Mouse (Mus musculus) megakaryocyte-erythroid progenitor cell, adult 5-6 weeks (primary cell): ENCODE measurements around the gene Cdc42ep4. TPM values are rescaled to one million over a fixed set of nuclear protein-coding genes. Genes with fewer than 3 reads are reported as not detected.
A peak's percentile ranks its signal among the peaks of the same experiment; 100 is the strongest.

Experiments
- ATAC-seq: replicated peaks from 2 replicates; pipeline ENCODE4 v1.8.0; 2016; ENCODE audit warnings: mild to moderate bottlenecking, inconsistent platforms; ENCODE audit not compliant: severe bottlenecking, poor library complexity, low FRiP score, low TSS enrichment
- total RNA-seq, 2 experiments: library from RNA; stranded (forward) in 1 of 2; stranded (reverse) in 1 of 2; fragments of 200-1000, 215-1000 nt in 1 of 2; fragments of >200 nt in 1 of 2; fragmentation: Nextera tagmentation in 1 of 2; gene quantifications; 2 replicates each; pipeline ENCODE4 v1.2.3; 2014 to 2017

Cdc42ep4 gene
- total RNA-seq, 2 experiments from 2014 or later = 13.7 TPM

DNA sequence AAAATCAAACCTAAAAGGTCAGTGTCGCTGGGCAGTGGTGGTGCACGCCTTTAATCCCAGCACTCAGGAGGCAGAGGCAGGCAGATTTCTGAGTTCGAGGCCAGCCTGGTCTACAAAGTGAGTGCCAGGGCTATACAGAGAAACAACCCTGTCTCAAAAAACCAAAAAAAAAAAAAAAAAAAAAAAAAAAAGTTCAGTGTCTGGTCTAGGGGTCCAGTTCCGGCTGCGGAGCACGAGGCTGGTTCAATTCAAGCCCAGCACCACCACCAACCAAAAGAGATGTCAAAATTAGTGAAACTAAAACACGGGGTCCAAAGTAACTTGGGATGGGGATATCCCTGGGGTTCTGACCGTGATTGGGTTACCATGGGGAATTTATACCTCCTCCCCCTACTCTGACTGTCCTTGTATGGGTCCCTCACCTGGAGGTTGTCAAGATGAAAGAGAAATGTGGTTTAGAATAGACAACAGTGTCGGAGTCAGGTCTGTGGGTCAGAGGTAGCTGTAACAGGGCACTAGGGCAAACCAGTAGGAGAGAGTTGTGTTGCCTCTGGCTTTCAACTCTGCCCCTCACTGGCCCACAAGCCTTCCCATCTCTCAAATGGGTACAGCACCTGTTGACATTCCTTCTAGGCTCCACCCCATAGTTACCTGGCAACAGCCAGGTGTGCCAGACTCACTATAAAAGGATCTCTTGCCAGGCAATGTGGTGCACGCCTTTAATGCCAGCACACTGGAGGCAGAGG, 1.2 kb upstream of the Cdc42ep4 start:
- no peak for ATAC-seq

DNA sequence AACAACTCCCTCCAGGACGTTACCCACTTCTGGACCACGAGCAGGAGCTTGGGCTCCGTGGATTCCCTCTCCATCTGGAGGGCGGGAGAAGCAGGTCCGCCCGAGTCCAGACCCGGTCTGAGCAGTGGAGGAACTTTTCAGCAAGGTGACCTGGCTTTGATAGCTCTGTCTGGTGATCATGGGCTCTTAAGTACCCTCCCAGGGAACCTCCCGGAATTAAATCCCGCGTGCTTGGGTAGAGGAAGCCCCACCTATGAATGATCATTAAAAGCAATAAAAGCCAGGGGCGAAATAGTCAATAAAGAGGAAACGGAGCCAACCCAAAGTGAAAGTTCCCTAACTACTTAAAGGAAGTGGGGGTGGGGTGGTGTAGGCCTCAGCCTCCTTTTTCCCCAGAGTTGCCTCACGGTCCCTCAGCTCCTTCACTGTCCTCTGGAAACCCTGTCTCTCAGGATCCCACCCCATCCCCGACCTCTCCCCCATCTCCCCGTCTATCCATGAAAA, 529 bp upstream of the Cdc42ep4 start:
- no peak for ATAC-seq

DNA sequence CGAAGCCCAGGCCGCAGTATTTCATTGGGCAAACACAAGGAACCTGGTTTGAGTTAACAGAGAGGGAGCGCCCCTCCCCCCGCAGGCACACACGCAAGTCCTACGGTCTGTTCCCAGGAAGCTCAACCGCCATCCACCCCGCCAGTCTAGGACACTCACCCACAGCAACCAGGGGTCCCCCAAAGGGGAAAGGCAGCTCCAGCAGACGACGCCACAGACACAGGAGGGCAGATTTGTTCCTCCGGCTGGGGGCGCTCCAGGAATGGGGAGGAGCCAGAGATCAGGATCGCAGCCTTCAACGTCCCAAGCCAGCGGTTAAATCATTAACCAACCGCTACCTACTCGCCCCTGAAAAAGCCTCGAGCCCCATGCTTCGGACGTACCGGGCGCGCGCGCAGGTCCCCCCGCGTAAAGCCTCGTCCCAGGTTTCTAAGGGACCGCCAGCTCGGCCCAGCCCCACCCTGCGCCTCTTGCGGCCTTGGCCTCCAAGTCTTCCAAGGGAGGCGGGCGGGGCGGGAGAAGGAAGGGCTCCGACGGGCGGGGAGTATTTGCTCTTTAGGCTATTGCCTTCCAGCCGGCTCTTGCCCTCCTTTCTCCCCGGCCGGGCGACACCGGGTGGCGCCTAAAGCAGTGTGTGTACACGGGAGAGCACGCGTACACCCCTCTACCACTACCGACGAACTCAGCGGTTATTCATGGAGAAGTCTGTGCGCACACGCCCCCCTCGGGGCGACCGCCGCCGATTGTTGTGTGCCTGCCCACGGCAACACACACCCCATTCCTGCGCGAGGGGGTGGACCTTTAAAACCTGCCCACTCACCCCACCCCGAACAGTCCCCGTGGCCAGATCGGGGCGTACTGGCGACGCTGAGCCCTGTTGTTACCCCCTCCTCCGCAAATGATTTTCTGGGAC, 854 bp downstream of the Cdc42ep4 start:
- peak; percentile 24 for ATAC-seq

DNA sequence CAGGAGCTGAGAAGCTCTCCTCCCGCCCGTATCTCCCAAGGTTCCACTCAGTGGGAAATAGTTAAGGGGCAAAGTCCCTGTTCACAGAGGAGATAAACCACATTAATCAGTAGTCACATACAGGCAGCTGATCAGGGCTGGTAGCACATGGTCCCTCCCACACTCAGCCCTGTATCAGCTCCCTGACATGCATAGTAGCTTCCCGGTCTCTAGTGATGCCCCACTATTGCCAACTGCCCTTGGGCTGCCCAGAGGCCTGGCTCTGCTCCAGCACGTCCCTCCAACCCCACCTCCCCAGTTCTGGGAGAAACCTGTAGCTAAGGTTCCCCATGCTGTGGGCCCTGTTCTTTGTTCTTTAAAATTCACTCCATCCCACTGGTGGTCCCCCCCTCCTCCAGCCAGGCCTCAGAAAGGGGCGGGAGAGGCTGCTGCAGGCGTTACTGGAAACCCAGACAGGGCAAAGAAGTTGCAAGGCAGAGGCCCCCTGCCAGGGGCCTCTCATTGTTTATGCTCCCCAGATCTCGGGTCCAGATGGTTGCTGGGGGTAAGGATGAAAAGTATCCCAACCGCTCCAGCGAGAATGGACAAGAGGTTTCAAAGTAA, 1.8 kb downstream of the Cdc42ep4 start:
- ATAC-seq = peak; percentile 64

DNA sequence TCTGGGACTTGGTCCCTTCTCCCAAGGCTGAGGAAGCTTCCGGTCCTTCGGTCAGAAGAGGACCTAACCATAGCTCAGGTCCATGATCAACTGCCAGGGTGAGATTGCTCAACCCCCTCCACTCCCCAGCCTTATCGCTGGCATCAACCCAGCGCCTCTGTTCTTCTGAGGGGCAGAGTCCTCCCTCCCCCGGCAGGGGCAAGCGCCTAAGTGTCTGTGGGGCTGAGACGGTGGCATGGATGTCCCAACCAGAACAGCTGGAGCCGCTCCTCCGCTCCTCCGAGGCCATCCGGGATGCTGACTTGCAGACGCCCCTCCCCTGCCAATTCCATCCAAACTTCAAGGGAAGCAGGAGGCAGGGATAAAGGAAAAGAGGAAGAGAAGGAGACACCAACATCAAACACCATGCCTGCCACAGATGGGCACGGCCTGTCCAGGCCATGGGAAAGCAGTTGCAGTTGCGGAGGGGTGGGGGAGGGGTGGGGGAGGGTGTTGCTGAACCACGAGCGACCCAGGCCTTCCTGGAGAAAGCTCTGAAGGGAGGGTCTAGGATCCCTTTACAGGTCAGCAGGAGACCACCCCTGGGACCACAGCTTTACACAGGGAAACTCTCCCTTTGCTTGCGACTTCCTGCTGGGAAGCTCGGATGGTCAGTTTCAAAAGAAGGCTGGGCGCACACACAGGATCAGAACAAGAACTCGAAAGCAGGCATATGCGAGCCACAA, 2.7 kb downstream of the Cdc42ep4 start:
- ATAC-seq = peak; percentile 18

DNA sequence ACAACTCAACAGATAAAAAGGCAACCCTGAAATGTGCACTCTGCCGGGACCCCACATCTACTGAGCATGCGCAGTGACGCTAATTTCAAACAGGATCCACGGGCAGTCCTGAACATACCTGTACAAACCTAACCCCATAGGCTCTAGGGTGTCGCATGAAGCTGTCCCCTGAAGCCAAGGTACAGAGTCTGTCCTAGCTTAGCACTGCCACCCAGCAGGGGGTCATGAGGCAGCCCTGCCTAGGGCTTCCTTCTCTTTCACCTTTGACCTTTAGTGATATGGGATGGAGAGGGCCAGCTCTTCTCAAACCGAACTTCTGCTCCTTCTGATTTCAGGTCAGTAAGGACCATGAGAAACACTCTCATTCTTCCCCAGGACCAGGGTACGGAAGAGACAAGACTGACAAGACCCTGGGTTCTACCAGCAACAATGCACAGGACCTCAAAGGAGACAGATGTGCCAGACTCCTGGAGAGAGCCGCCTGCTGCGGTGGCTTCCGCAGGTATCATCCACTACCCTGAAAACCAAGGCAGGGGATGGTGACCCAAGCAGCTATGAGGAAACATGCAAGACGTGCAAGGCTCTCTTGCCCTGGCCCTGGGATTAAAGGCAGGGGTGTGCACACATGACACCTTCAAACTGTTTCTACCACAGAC, 3.8 kb downstream of the Cdc42ep4 start:
- no peak for ATAC-seq

DNA sequence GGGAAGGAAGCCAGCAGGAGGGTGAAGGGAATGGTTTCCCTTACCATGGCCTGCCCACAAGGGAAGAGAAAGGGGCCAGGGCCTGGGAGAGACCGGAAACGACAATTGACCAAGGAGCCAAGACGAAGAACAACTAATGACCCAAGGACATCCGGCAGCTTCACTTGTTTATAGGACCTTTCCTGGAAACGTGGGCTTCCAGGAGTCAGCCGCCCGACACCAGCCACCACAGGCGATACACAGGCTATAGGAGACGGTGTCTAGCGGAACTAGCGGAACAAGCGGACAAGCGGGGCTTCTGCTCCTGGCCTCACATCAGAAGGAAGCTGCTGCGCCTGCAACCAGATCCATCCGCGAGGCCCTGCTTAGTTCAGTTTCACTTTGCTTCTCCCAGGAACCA, 4.6 kb downstream of the Cdc42ep4 start:
- no peak for ATAC-seq

DNA sequence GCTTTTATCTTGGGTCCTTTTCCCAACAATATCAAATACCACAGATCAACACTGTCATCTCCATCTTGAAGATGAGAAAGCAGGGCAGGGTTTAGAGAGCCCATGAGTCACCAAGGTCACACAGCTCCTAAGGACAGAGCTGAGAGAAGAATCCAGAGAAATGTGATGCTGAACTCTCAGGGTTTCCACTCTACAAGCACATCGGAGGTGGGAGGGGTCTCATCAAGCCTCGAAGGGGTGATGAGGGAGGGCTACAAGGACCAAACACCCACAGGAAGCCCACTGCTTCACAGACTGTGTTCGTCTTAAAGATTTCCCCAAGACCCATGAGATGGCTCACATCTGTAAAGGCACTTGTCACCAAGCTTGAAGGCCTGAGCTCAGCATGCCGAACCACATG, 5.7 kb downstream of the Cdc42ep4 start:
- ATAC-seq = no peak

DNA sequence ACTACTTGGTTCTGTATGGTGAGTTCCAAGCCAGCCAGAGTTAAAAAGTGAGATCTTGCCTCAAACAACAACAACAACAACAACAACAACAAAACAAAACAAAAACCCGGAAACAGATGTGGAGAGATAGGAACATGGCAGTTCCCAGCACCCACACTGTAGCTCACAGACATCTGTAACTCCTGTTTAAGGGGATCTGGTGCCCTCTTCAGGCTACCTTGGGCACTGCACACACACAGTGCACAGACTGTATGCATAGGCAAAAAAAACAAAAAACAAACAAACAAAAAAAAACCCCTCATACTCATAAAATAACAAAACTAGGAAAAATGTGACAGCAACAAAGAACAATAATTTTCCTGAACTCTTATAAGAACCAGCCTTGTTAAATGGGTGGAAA, 8.7 kb downstream of the Cdc42ep4 start:
- ATAC-seq = no peak

DNA sequence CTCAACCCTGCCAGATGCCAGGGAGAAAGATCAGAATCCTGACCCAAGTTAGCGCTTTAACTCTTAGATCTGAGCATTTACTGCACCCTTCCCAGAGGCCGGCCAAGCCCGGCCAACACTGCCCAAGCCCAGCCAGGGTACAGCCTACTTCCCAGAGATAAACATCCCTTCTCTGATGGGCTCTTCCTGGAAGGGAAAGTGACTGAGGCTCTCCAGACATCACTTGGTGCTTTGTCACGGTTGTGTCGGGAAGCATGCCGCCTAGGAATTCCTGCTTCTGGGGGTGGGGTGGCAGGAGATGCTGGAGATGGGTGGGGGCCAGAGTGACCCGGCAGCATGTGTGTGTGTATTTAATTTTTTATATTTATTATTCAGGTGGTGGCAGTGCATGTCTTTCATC, 11.6 kb downstream of the Cdc42ep4 start:
- no peak for ATAC-seq

DNA sequence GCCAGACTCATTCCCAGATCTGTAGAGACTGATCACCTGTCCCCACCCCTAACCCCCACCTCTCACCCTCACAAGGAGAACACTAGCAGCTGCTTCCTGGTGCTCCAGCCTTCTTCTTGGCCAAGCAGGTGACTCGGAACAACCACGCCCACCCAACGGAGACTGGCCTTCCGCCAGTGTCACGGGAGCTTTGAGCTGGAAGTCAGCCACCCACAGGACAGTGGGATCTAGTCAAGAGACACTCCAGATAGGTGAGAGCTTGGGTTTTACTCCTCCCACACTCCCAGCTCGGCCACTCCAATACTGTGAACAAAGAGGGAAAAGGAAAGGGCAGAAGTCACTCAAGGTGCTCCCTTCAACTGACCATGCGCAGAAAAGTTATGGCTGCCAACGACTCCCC, 12.5 kb downstream of the Cdc42ep4 start:
- ATAC-seq = no peak

DNA sequence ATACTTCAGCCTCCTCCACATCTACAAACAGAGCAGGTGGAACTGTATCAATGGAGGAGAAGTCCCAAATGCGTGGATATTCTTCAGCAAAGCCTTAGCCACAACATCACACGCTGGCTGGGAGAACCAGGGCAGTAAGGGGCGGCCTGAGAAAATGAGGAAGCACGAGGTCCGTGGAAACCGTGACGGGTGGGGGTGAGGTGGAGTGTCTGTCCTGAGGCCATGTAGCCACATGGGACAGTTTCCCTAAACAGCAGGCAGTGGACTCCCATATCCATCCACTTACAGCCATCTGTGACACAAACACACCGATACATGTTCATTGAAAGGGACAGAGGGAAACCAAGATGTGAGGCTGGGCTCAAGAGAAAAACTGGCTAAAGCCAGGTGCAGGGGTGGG, 13.8 kb downstream of the Cdc42ep4 start:
- ATAC-seq = no peak

DNA sequence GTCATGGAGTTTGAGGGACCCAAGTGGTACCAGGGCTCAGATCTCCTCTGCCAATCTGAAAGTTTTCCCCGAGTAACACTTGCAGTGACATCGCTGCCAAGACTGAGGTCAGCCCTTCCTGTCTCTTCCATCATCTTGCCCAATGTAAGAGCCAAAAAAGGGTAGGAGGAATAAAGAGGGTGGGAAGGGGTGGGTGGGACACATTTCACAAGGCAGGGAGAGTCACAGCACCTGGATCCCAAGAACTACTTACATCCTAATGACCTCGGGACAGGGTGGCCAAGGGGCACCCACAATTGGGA, 14.2 kb downstream of the Cdc42ep4 start:
- ATAC-seq = no peak

DNA sequence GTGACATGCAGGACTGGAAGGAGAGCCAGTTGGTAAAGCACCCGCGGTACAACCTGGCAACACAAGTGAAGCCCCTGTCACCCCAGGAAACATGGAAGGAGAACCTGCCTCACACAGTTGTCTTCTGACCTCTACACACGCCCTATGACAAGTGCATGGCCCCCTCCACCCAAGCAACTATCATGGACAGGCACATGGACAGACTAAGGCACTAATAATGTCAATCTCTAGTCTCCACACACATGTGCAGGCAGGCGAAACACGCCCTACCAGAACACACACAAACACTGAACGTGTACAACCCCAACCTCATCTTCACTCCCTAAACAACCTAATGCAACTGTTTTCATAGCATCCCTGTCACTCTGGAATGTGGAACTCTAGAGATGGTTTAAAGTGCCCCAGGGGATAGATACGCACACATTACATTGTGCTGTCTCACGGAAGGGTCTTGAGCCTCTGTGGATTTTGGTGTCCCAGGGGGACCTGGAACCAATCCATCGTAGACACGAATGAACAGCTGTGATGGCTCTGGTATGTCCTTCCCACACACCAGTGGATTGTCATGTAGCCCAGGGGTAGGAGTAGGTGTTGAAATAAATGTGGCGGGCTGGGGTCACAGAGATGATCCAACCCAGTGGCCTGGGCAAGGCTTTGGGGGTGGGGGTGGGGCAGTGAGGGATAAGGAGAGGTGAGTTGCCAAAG, 14.7 kb downstream of the Cdc42ep4 start:
- ATAC-seq = no peak

DNA sequence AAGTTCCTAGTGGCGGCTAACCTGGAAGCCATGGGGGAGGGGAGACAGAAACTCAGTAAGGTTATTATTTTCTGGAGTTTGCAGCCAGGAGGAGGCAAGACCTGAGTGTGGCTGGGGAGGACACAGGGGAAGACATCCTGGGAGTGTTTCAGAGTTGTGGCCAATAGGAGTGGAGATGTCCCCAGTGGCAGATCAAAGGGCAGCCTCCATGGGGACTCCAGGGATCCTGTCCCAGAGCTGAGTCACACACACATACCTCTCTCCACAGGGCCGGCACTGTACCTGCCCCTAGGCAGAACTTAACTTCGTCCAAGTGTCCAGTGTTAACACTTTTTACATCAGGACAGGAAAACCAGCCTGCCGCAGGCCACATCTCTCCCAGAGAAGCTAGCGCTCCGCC, 16.5 kb downstream of the Cdc42ep4 start:
- no peak for ATAC-seq

DNA sequence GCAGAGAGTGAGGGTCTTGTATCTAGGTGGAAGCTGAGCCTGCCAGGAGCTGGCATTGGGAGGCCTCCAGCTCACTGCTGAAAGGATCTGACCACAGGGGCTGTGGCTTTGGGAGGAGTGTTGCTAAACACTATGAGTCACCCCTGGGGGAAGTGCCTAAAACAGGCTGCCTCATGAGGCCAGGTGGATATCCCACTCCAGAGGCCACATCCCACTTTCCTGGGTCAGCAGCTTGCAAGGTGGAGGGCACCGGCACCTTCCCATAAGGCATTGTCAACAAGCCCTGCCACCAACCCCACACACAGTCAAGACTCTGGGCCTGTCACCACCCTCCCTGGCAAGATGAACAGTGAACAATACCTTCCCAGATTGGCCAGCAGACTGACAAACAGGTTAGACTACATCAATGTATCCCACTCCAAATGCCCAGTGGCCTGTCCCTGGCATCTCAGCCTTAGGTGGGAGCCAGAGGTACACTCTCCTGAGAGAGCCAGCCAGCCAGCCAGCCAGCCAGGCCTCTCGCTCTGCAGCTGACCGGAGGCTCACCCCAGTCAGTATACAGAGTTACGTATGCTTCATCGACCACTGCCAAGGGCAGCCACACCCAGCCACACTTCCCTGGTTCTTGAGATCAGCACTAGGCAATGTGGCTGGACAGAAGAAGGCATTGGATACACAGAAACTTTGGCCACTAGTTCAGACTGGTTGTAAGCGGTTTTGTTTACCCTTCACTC, 17.9 kb downstream of the Cdc42ep4 start:
- 0 out of 2 replicates have a peak, but pooled peaks have one; percentile 19 for ATAC-seq

DNA sequence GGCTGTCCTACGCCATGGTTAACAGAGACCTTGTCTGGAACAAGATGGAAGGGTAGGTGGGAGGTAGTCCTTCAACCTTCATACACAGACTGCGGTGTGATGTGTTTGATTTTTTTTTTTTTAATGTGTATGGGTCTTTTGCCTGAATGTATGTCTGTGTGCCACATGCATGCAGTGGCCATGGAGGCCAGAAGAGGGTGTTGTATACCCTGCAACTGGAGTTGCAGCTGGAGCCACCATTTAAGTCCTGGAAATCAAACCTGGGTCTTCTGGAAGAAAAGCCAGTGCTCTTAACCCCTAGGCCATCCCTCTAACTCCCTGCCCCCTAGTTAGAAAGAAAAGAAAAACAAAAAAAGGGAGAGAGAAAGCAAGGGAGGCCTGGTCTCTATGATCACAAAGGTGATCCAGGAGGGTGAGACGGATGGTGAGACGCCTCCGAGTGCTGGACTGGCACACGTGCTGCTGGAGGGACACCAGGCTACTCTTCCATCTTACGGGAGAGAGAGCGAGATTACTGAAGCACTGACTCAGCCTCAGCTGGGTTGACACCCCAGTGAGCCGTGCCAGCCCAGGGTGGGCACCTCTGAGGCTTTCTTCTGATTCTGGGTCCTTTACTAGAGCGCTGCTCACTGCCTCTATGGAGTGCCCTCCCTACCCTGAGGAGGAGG, 19.6 kb downstream of the Cdc42ep4 start:
- ATAC-seq = no peak

DNA sequence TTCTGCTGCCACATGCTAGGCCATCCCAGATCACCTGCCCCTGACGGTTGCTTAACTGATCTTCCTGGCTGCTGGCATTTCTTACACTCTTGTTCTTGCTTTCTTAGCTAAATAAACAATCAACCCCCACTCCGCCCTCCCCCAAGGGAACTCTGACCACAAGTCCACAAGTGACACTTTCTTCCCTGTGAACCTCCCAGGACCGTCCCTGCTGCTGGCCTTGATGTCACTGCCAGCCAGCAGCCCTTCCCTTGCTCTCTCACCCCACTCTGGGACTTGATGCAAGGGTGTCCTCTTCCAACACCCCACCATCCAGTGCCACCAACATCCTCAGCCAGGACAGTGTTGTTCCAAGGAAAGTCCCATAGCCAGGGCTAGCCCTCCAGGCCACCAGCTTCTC, 20.8 kb downstream of the Cdc42ep4 start:
- no peak for ATAC-seq
